Mouse (Mus musculus) R1 (cell line): Measurements from ENCODE around the gene Zfp512b.

Experiments
- DNase-seq: peaks from one replicate; pipeline ENCODE4 v3.0.0-alpha.2; 2018; ENCODE audit warnings: low read depth, low spot score

Zfp512b gene

GRCm38 (mm10) chr2:181589732-181590105 lies 2.9 kb downstream of the Zfp512b start:
- DNase-seq: no peak

GRCm38 (mm10) chr2:181589011-181589731 lies 3.4 kb downstream of the Zfp512b start:
- DNase-seq: no peak

- no peak for DNase-seq
These were observed 4.3 kb downstream of the Zfp512b start for GRCm38 (mm10) chr2:181588229-181588780.

- DNase-seq: no peak
These were observed 4.8 kb downstream of the Zfp512b start for GRCm38 (mm10) chr2:181587796-181588195.

GRCm38 (mm10) chr2:181586124-181586523 lies 6.5 kb downstream of the Zfp512b start:
- DNase-seq: no peak

- DNase-seq: no peak
These were observed 7.1 kb downstream of the Zfp512b start for GRCm38 (mm10) chr2:181585506-181585905.

- DNase-seq: no peak
These were observed 8.1 kb downstream of the Zfp512b start, which contains the start of gene Uckl1 for GRCm38 (mm10) chr2:181584411-181584942. Gene Uckl1, minus strand, starts transcription at chr2:181584892.

- no peak for DNase-seq
These were observed 8.9 kb downstream of the Zfp512b start for GRCm38 (mm10) chr2:181583460-181584257.

- DNase-seq: no peak
These were observed 9.7 kb downstream of the Zfp512b start for GRCm38 (mm10) chr2:181582939-181583338.

GRCm38 (mm10) chr2:181582358-181582757 lies 10.2 kb downstream of the Zfp512b start:
- DNase-seq: no peak

- DNase-seq: peak; percentile 81
These were observed 11.0 kb downstream of the Zfp512b start for GRCm38 (mm10) chr2:181581402-181582120.

- DNase-seq: peak; percentile 96
These were observed 11.6 kb downstream of the Zfp512b start for GRCm38 (mm10) chr2:181581016-181581401.

- DNase-seq: no peak
These were observed 12.4 kb downstream of the Zfp512b start for GRCm38 (mm10) chr2:181580131-181580772.

- DNase-seq: no peak
These were observed 12.9 kb downstream of the Zfp512b start for GRCm38 (mm10) chr2:181579681-181580080.

GRCm38 (mm10) chr2:181578790-181579618 lies 13.6 kb downstream of the Zfp512b start:
- DNase-seq: no peak

- DNase-seq: no peak
These were observed 14.5 kb downstream of the Zfp512b start for GRCm38 (mm10) chr2:181577981-181578581.

GRCm38 (mm10) chr2:181577126-181577525 lies 15.5 kb downstream of the Zfp512b start:
- DNase-seq: no peak

GRCm38 (mm10) chr2:181576613-181577012 lies 16.0 kb downstream of the Zfp512b start:
- no peak for DNase-seq

- DNase-seq: no peak
These were observed 17.6 kb downstream of the Zfp512b start for GRCm38 (mm10) chr2:181574921-181575545.
